Mouse (Mus musculus) limb, embryonic 13.5 days (tissue): ENCODE measurements at regions not wholly inside any gene's neighbourhood (a gene's known extent, or its start where the extent isn't known, plus 50 kb on each side); places are given as distances from the start of the nearest gene placed in this dataset.
A peak's percentile ranks its signal among the peaks of the same experiment; 100 is the strongest.

ENCODE experiments used
- ATAC-seq: fragments of 200-750 bp; cut with Nextera tagmentation; 2 replicates; pipeline ENCODE4 v1.8.0; 2017; ENCODE audit warnings: low read depth, moderate number of reproducible peaks, moderate TSS enrichment; ENCODE audit not compliant: low FRiP score
- H3K27ac ChIP-seq: fragments of 300-500 bp; sonication (generic); 2 replicates; pipeline ENCODE4 v1.5.1; 2015; ENCODE audit warnings: inconsistent platforms, mild to moderate bottlenecking, moderate library complexity
- H3K27me3 ChIP-seq: fragments of 300-500 bp; sonication (generic); 2 replicates; pipeline ENCODE4 v1.6.1; 2015; ENCODE audit warnings: mild to moderate bottlenecking, inconsistent platforms
- H3K36me3 ChIP-seq: fragments of 300-500 bp; sonication (generic); 2 replicates; pipeline ENCODE4 v1.6.1; 2015; ENCODE audit warnings: inconsistent platforms, mild to moderate bottlenecking, moderate library complexity
- H3K4me1 ChIP-seq: fragments of 300-500 bp; sonication (generic); 2 replicates; pipeline ENCODE4 v1.6.1; 2015; ENCODE audit warnings: inconsistent platforms
- H3K4me2 ChIP-seq: fragments of 300-500 bp; sonication (generic); replicated peaks from 2 replicates; pipeline ENCODE4 v1.6.1; 2015; ENCODE audit warnings: inconsistent platforms, mild to moderate bottlenecking, moderate library complexity
- H3K4me3 ChIP-seq: fragments of 300-500 bp; sonication (generic); 2 replicates; pipeline ENCODE4 v1.5.1; 2015; ENCODE audit warnings: moderate library complexity, mild to moderate bottlenecking, inconsistent platforms
- H3K9ac ChIP-seq: fragments of 300-500 bp; sonication (generic); 2 replicates; pipeline ENCODE4 v1.6.1; 2015; ENCODE audit warnings: mild to moderate bottlenecking, inconsistent platforms
- H3K9me3 ChIP-seq: fragments of 300-500 bp; sonication (generic); 2 replicates; pipeline ENCODE4 v1.6.1; 2016; ENCODE audit warnings: inconsistent platforms
- WGBS: fragments of 180-500 bp; shearing (Covaris S2); methylation state at CpG from one replicate; pipeline ENCODE4 v1.1.7; 2015; 5-methylcytosine and 5-hydroxymethylcytosine counted together

DNA sequence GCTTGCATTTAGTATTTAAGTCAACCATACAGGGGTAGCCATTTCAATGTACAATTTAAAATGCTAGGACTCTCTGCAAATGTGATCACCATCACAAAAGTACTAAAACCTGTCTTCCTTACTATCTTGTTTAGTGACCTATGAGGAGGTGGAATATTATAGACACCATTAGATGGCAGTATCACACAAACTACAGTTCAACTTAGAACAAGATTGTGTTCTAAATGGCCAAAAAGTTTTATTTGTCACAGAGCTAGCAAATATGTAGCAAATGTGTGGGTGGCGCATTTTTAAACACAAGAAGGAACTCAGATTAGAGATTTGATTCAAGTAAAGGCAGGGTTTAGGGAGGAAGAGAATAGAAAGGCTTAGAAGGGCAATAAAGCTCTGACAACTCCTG lies 189.4 kb upstream of the Ednrb start:
- 43% methylated on average over 1 of the region's 1 CpGs for WGBS
- ATAC-seq, result no peak
- Histone ChIP-seq H3K27me3 (peaks cover 12% of the 10 kb centered on the region; the same call in 1 of the 2 replicates), H3K4me2 (no peak overlapping the region), H3K27ac (no peak overlapping the region), H3K9me3 (no peaks in the 10 kb centered on the region), H3K36me3 (no peaks in the 10 kb centered on the region), H3K4me3 (no peak overlapping the region), H3K4me1 (peaks cover 8% of the 10 kb centered on the region), H3K9ac (no peak overlapping the region)

DNA sequence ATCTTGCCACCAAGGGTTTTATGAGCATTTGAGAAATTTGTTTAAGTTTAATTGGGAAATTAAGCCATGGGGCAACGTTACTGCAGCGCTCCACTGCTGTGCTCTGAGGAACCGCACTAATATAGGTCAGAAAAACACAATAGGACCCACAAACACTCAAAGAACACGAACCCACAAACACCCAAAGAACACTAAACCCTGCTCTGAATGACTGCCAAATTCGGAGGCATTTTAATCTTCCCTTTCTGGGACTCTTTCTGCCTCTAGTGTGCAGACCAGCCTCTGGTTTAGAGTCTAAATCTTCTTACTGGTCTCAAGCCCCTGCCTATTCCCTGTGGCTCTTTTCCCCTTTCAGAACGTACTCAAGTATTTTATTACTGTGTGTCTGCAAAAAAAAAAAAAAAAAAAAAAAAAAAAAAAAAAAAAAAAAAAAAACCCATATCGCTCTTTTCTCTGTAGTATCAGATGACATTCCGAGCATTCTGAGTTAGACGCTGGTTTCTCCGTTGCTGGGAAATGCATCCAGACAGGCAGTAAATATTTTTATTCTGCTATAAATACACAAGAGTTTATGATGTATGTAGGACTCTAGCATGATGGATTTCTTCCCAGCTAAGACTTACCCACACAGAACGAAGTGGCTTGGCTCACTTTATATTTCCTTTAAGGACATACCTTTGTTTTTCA lies 186.7 kb upstream of the Ednrb start:
- H3K36me3 ChIP-seq, result no peaks in the 10 kb centered on the region
- H3K27me3 ChIP-seq, result peaks cover 19% of the 10 kb centered on the region; the same call in 1 of the 2 replicates
- H3K9ac ChIP-seq, result no peak overlapping the region
- peak overlapping the region; percentile 34 for H3K4me2 ChIP-seq
- H3K4me3 ChIP-seq, result no peak overlapping the region
- peaks cover 8% of the 10 kb centered on the region for H3K4me1 ChIP-seq
- WGBS, result 20% methylated on average over 11 of the region's 11 CpGs
- ATAC-seq, result peak; percentile 46; the same call in 1 of the 2 replicates
- no peak overlapping the region for H3K27ac ChIP-seq
- no peaks in the 10 kb centered on the region for H3K9me3 ChIP-seq

- H3K9ac ChIP-seq, result no peak overlapping the region
- H3K4me3 ChIP-seq, result no peak overlapping the region
- H3K36me3 ChIP-seq, result no peaks in the 10 kb centered on the region
- H3K4me2 ChIP-seq, result 0 out of 2 replicates have a peak overlapping the region, but pooled peaks have one; percentile 12
- H3K9me3 ChIP-seq, result no peaks in the 10 kb centered on the region
- 31% methylated on average over 20 of the region's 20 CpGs for WGBS
- no peak overlapping the region for H3K27ac ChIP-seq
- peaks cover 8% of the 10 kb centered on the region for H3K4me1 ChIP-seq
- no peak for ATAC-seq
- peaks cover 19% of the 10 kb centered on the region; the same call in 1 of the 2 replicates for H3K27me3 ChIP-seq
These were observed 185.7 kb upstream of the Ednrb start for GRCm38 (mm10) chr14:104029668-104030530.

DNA sequence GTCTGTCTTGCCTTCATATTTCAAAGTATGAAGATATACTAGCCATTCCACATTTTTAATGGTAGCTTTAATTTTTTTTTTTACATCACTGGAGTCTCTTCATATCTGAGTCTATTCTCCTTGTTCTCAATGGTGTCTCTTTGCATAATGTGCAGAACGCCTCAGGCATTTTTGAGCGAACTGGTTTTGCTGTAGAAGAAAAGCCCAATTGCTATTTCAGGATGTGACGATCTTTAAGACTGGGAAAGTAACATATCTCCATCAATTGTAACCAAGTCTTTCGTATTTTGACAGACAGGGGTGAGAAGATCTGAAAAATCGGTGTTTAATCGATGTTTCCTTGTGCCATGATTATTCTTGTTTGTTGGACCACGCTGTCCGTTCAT lies 183.7 kb upstream of the Ednrb start:
- Histone ChIP-seq H3K9ac (no peak overlapping the region), H3K4me3 (no peak overlapping the region), H3K27me3 (peaks cover 19% of the 10 kb centered on the region; the same call in 1 of the 2 replicates), H3K36me3 (no peaks in the 10 kb centered on the region), H3K27ac (no peak overlapping the region), H3K4me1 (peaks cover 8% of the 10 kb centered on the region), H3K4me2 (no peak overlapping the region), H3K9me3 (no peaks in the 10 kb centered on the region)
- ATAC-seq, result no peak
- 88% methylated on average over 8 of the region's 8 CpGs for WGBS

GRCm38 (mm10) chr14:104027077-104027899 lies 183.1 kb upstream of the Ednrb start:
- WGBS, result 26% methylated on average over 17 of the region's 17 CpGs
- H3K9me3 ChIP-seq, result no peaks in the 10 kb centered on the region
- H3K27ac ChIP-seq, result no peak overlapping the region
- ATAC-seq, result peak; percentile 36; the same call in 1 of the 2 replicates
- no peaks in the 10 kb centered on the region for H3K36me3 ChIP-seq
- peaks cover 19% of the 10 kb centered on the region; the same call in 1 of the 2 replicates for H3K27me3 ChIP-seq
- H3K4me1 ChIP-seq, result peaks cover 8% of the 10 kb centered on the region
- H3K9ac ChIP-seq, result no peak overlapping the region
- H3K4me3 ChIP-seq, result no peak overlapping the region
- 0 out of 2 replicates have a peak overlapping the region, but pooled peaks have one; percentile 19 for H3K4me2 ChIP-seq

GRCm38 (mm10) chr14:104008538-104008937 lies 164.3 kb upstream of the Ednrb start:
- H3K27ac ChIP-seq, result no peak overlapping the region
- ATAC-seq, result no peak
- H3K9me3 ChIP-seq, result no peaks in the 10 kb centered on the region
- no peak overlapping the region for H3K9ac ChIP-seq
- H3K36me3 ChIP-seq, result no peaks in the 10 kb centered on the region
- 87% methylated on average over 1 of the region's 1 CpGs for WGBS
- no peaks in the 10 kb centered on the region for H3K27me3 ChIP-seq
- no peak overlapping the region for H3K4me3 ChIP-seq
- no peaks in the 10 kb centered on the region for H3K4me1 ChIP-seq
- H3K4me2 ChIP-seq, result no peak overlapping the region

GRCm38 (mm10) chr14:104006426-104006825 lies 162.2 kb upstream of the Ednrb start:
- no peak overlapping the region for H3K27ac ChIP-seq
- H3K9me3 ChIP-seq, result no peaks in the 10 kb centered on the region
- no peak for ATAC-seq
- no peaks in the 10 kb centered on the region for H3K4me1 ChIP-seq
- H3K36me3 ChIP-seq, result no peaks in the 10 kb centered on the region
- H3K4me2 ChIP-seq, result no peak overlapping the region
- H3K9ac ChIP-seq, result no peak overlapping the region
- no peaks in the 10 kb centered on the region for H3K27me3 ChIP-seq
- WGBS, result 76% methylated on average over 4 of the region's 4 CpGs
- no peak overlapping the region for H3K4me3 ChIP-seq

GRCm38 (mm10) chr14:104005132-104005531 lies 160.9 kb upstream of the Ednrb start:
- no peak overlapping the region for H3K9ac ChIP-seq
- no peaks in the 10 kb centered on the region for H3K36me3 ChIP-seq
- no peak overlapping the region for H3K4me3 ChIP-seq
- no peak for ATAC-seq
- WGBS, result 82% methylated on average over 2 of the region's 2 CpGs
- H3K27me3 ChIP-seq, result no peaks in the 10 kb centered on the region
- no peaks in the 10 kb centered on the region for H3K4me1 ChIP-seq
- H3K27ac ChIP-seq, result no peak overlapping the region
- H3K4me2 ChIP-seq, result no peak overlapping the region
- H3K9me3 ChIP-seq, result no peaks in the 10 kb centered on the region

GRCm38 (mm10) chr14:104002421-104002820 lies 158.2 kb upstream of the Ednrb start:
- H3K27ac ChIP-seq, result no peak overlapping the region
- WGBS, result 83% methylated on average over 1 of the region's 1 CpGs
- H3K4me3 ChIP-seq, result no peak overlapping the region
- H3K9ac ChIP-seq, result no peak overlapping the region
- H3K4me1 ChIP-seq, result no peaks in the 10 kb centered on the region
- H3K36me3 ChIP-seq, result no peaks in the 10 kb centered on the region
- H3K9me3 ChIP-seq, result no peaks in the 10 kb centered on the region
- H3K27me3 ChIP-seq, result no peaks in the 10 kb centered on the region
- H3K4me2 ChIP-seq, result no peak overlapping the region
- no peak for ATAC-seq

DNA sequence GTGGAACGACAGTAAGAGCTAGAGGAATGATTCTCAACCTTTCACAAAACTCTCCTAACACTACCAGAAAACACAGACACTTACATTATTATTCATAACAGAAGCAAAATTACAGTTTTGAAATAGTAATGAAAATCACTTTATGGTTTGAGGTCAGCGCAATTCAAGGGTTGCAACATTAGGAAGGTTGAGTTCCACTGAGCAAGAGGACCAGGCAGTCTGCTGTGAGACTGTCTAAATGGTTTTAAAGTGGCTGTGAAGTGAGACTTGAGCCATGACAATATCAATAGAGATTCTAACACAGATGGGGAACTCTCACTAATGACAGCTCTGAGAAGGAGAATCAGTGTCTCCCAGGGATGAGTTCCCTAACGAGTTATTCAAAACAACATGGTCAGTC lies 146.2 kb upstream of the Ednrb start:
- ATAC-seq, result no peak
- H3K4me1 ChIP-seq, result no peaks in the 10 kb centered on the region
- no peak overlapping the region for H3K9ac ChIP-seq
- no peaks in the 10 kb centered on the region for H3K36me3 ChIP-seq
- no peak overlapping the region for H3K27ac ChIP-seq
- no peak overlapping the region for H3K4me3 ChIP-seq
- 87% methylated on average over 3 of the region's 3 CpGs for WGBS
- no peaks in the 10 kb centered on the region for H3K9me3 ChIP-seq
- no peaks in the 10 kb centered on the region for H3K27me3 ChIP-seq
- H3K4me2 ChIP-seq, result no peak overlapping the region

DNA sequence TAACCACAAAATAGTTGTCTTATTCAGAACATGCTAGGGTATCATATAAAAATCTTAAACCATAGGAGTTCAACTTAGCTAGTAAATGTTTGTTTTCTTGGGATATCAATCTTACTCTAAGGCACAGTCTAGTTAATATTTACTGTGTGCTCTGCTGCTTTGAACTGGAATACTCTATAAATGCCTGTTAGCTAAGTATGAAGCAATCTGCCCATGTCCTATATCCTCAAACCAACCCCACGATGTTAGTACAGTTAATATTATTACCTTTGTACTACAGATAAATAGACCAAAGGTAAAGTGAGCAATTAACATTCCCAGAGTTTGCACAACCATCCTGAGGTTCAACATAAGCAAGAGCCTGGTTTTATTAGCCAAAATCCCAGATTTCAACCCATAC lies 145.7 kb upstream of the Ednrb start:
- Histone ChIP-seq H3K4me3 (no peak overlapping the region), H3K4me2 (no peak overlapping the region), H3K27me3 (no peaks in the 10 kb centered on the region), H3K36me3 (no peaks in the 10 kb centered on the region), H3K9me3 (no peaks in the 10 kb centered on the region), H3K4me1 (no peaks in the 10 kb centered on the region), H3K27ac (no peak overlapping the region), H3K9ac (no peak overlapping the region)
- WGBS, result 88% methylated on average over 1 of the region's 1 CpGs
- no peak for ATAC-seq

GRCm38 (mm10) chr14:103987266-103987665 lies 143.1 kb upstream of the Ednrb start:
- H3K4me2 ChIP-seq, result no peak overlapping the region
- no peak overlapping the region for H3K27ac ChIP-seq
- no peaks in the 10 kb centered on the region for H3K9me3 ChIP-seq
- no peaks in the 10 kb centered on the region for H3K4me1 ChIP-seq
- WGBS, result 79% methylated on average over 3 of the region's 3 CpGs
- ATAC-seq, result no peak
- H3K36me3 ChIP-seq, result no peaks in the 10 kb centered on the region
- no peaks in the 10 kb centered on the region for H3K27me3 ChIP-seq
- H3K4me3 ChIP-seq, result no peak overlapping the region
- H3K9ac ChIP-seq, result no peak overlapping the region
